Mouse (Mus musculus): ENCODE measurements around the gene Camta1.

DNA sequence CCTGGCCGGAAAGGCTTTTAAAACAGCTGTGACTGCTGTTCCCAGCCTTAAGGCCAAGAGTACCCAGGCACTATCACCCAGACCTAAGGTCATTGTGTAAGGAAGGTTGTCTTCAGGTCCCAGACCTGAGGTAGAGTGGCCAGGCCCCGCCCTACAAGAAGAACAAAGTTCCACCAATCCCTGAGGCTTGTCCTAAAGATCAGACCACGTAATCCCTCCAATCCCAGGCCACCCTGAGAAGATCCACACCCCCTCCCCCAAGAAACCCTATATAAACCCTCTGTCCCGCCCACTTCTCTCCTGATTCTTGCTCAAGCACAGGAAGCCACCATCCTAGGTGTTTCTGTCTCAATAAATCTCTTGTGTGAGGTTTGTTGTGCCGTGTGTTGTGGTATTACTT, 981.3 kb downstream of the Camta1 start:
- TF ChIP-seq GATA1 (IDR thresholded peaks at IDR 0.05; ENCODE audit: borderline replicate concordance, low read length) (no peak), FLI1 (IDR thresholded peaks at IDR 0.05; ENCODE audit: low read length) (no peak)
